Mouse (Mus musculus) myocyte (in vitro differentiated cells): Measurements from ENCODE around the gene Cdca5. TPM values are rescaled to one million over a fixed set of nuclear protein-coding genes. Genes with fewer than 3 reads are reported as not detected.

Experiments used
- H3K27me3 ChIP-seq: one replicate; pipeline ENCODE4 v1.6.1; 2011; ENCODE audit not compliant: control insufficient read depth, insufficient read depth, insufficient read length
- H3K36me3 ChIP-seq: one replicate; pipeline ENCODE4 v1.6.1; 2011; ENCODE audit not compliant: control insufficient read depth, insufficient read depth
- H3K4me2 ChIP-seq: one replicate; pipeline ENCODE4 v1.6.1; 2011; ENCODE audit warnings: low read depth, control low read depth
- H3K4me3 ChIP-seq: one replicate; pipeline ENCODE4 v1.5.1; 2011; ENCODE audit warnings: mild to moderate bottlenecking, control low read depth, moderate library complexity
- H3K79me2 ChIP-seq: one replicate; pipeline ENCODE4 v1.6.1; 2011; ENCODE audit not compliant: control insufficient read depth, insufficient read depth
- H3ac ChIP-seq: one replicate; pipeline ENCODE4 v1.6.1; 2011; ENCODE audit not compliant: control insufficient read depth, insufficient read length
- CEBPB ChIP-seq: IDR thresholded peaks from 2 replicates; pipeline ENCODE4 v1.6.1; 2011; ENCODE audit warnings: mild to moderate bottlenecking, moderate library complexity; ENCODE audit not compliant: poor library complexity, insufficient read depth, severe bottlenecking
- E2F4 ChIP-seq: IDR thresholded peaks from one replicate; pipeline ENCODE4 v1.6.1; 2011; ENCODE audit warnings: mild to moderate bottlenecking, control low read depth, moderate library complexity; ENCODE audit not compliant: insufficient read depth
- MAX ChIP-seq: IDR thresholded peaks from one replicate; pipeline ENCODE4 v1.6.1; 2011; ENCODE audit warnings: low read depth, mild to moderate bottlenecking, control low read depth
- MYOD1 ChIP-seq, 3 experiments: IDR thresholded peaks; one replicate each; pipeline ENCODE4 v1.6.1; 2011; ENCODE audit warnings: control low read depth in 2 of 3, low read depth in 2 of 3, mild to moderate bottlenecking in 2 of 3, moderate library complexity in 1 of 3; ENCODE audit not compliant: insufficient read length in 2 of 3, control insufficient read depth in 1 of 3
- MYOG ChIP-seq, 3 experiments: IDR thresholded peaks; one replicate each; pipeline ENCODE4 v1.6.1; 2011; ENCODE audit warnings: control low read depth in 2 of 3, low read depth in 2 of 3, mild to moderate bottlenecking in 2 of 3; ENCODE audit not compliant: insufficient read length in 2 of 3, control insufficient read depth in 1 of 3, insufficient read depth in 1 of 3
- POLR2A ChIP-seq: IDR thresholded peaks from one replicate; pipeline ENCODE4 v1.6.1; 2011; ENCODE audit warnings: low read depth, mild to moderate bottlenecking, control low read depth, moderate library complexity; ENCODE audit not compliant: insufficient read length
- POLR2AphosphoS2 ChIP-seq: IDR thresholded peaks from one replicate; pipeline ENCODE4 v1.6.1; 2011; ENCODE audit warnings: low read depth, control low read depth; ENCODE audit not compliant: insufficient read length
- REST ChIP-seq: IDR thresholded peaks from one replicate; pipeline ENCODE4 v1.6.1; 2011; ENCODE audit warnings: mild to moderate bottlenecking, control low read depth, moderate library complexity; ENCODE audit not compliant: insufficient read depth, insufficient read length
- SRF ChIP-seq: IDR thresholded peaks from one replicate; pipeline ENCODE4 v1.6.1; 2011; ENCODE audit warnings: low read depth; ENCODE audit not compliant: control insufficient read depth, insufficient read length
- TCF12 ChIP-seq: IDR thresholded peaks from one replicate; pipeline ENCODE4 v1.6.1; 2011; ENCODE audit warnings: mild to moderate bottlenecking, control low read depth; ENCODE audit not compliant: poor library complexity, insufficient read depth, severe bottlenecking
- TCF3 ChIP-seq: IDR thresholded peaks from one replicate; pipeline ENCODE4 v1.6.1; 2011; ENCODE audit warnings: low read depth, control low read depth; ENCODE audit not compliant: insufficient read length
- USF1 ChIP-seq: IDR thresholded peaks from one replicate; pipeline ENCODE4 v1.6.1; 2011; ENCODE audit warnings: low read depth, mild to moderate bottlenecking, control low read depth, moderate library complexity
- polyA plus RNA-seq: library from polyadenylated mRNA; unstranded; fragments of >200 nt; fragmentation: generic; extraction: Trizol; gene quantifications from one replicate; pipeline ENCODE4 v1.2.1, GENCODE M21; 2012; ENCODE audit warnings: missing spikeins

Cdca5 gene
- polyA plus RNA-seq, 1 experiment, result 7.7 TPM

DNA sequence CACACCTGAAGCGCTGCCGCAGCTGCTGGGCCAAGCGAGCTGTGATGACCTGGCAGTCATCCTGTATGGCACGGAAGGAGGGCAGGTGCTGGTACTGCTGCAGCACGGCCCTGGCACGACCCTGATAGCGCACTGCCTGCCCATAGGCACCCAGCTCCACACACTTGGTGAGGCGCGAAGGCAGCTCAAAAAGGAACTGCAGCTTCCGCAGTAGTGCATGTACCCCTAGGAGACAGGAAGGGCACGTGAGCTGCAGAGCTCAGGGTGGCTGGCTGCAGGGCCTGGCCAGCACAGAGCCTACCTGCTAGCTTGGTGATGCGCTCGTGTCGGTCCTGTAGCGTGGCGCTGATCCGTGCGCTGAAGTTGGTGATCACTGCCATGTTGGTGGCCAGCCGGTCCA, 13.5 kb upstream of the Cdca5 start:
- peaks cover 3% of the 10 kb centered on the region for H3K36me3 ChIP-seq
- H3K79me2 ChIP-seq, result peaks cover 14% of the 10 kb centered on the region
- H3ac ChIP-seq, result no peak overlapping the region
- no peaks in the 10 kb centered on the region for H3K27me3 ChIP-seq
- H3K4me3 ChIP-seq, result no peak overlapping the region
- no peak overlapping the region for H3K4me2 ChIP-seq
- no peak for TF ChIP-seq TCF12

DNA sequence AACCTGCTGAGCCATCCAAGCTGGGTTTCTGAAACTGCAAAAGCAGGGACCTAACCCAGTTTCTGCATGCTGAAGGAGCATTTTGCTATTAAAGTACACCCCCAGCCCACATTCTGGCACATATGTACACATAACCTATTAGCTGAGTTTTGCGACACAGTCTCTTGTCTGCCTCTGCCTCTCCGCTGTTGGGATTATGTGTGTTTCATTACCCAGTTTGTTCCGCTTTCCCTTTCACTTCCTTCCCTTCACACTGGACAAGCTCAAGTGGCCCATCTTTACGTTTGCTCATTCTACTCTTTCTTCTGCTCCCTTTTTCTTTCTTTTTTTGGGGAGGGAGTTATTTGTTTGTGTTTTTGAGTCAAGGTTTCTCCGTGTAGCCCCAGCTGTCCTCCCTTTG, 10.9 kb upstream of the Cdca5 start:
- TF ChIP-seq MYOD1 (IDR thresholded peaks at IDR 0.05; ENCODE audit: control insufficient read depth in 1 of 3, insufficient read length in 2 of 3, low read depth in 2 of 3), result no peak
- peaks cover 3% of the 10 kb centered on the region for H3K36me3 ChIP-seq

DNA sequence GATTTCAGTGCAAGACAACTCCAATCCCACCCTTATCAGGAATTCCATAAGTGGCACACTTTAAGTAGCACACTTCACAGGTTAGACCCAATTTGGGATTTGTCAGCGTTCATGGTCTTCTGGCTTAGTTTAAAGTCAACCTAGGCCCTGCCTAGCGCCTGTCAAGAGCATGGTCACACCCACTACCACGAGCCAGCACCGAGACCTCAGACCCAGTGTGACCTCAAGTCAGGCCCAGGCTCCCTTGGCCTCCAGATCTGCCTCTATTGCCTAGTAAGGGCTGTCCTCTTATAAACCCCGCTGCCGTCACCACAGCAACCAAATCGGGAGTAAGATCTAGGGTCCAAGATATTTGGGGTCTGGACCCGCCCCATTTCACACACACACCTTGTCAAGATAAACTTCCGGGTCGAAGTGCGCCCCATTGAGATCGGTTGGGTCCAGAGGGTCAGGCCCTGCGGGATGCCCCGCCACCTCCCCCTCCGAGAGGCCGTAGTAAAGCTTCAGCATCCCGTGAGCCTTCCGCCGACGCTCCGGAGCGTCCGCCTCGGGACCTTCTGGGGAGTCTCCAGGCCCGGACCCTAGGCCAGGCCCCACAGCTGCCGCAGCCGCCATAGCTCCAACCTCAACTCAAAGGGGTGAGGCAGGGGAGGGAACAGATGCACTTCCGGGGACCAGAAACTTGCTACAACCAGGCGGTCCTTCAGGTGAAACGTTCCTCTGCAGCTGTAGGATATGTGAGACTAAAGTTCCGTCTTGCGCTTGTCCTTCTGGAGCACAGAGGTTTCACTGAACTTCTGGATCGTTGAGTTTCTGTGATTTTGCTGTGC, 8.0 kb upstream of the Cdca5 start, which contains the start of gene Vps51:
Gene Vps51 (minus strand): TSS at position 668 of the 830 bp plus-strand sequence.
- peak within 1 kb of the TSS; percentile 95 for H3K4me2 ChIP-seq
- no peak for TF ChIP-seq E2F4
- TF ChIP-seq MYOG (IDR thresholded peaks at IDR 0.05; ENCODE audit: control insufficient read depth in 1 of 3, insufficient read depth in 1 of 3, insufficient read length in 2 of 3, low read depth in 2 of 3), result peak in 2 of 3 experiments; percentile 38 to 77
- no peak for TF ChIP-seq USF1
- TF ChIP-seq SRF, result peak; percentile 78
- peak; percentile 64 for TF ChIP-seq POLR2AphosphoS2
- peak; percentile 75 for TF ChIP-seq MAX
- TF ChIP-seq REST, result no peak
- TF ChIP-seq TCF3, result no peak
- TF ChIP-seq TCF12, result no peak
- peak in 2 of 3 experiments; percentile 44 to 52 for TF ChIP-seq MYOD1 (IDR thresholded peaks at IDR 0.05; ENCODE audit: control insufficient read depth in 1 of 3, insufficient read length in 2 of 3, low read depth in 2 of 3)
- 0 out of 2 replicates have a peak, but pooled peaks have one; percentile 1 for TF ChIP-seq CEBPB
- TF ChIP-seq POLR2A, result peak; percentile 55
- no peaks in the 10 kb centered on the region for H3K27me3 ChIP-seq
- peaks cover 17% of the 10 kb centered on the region for H3K79me2 ChIP-seq
- H3ac ChIP-seq, result peak within 1 kb of the TSS; percentile 17
- peak within 1 kb of the TSS; percentile 65 for H3K4me3 ChIP-seq
- peaks cover 3% of the 10 kb centered on the region for H3K36me3 ChIP-seq

More for the DNA sequence above, 10.9 kb upstream of the Cdca5 start:
- Histone ChIP-seq H3K4me3 (no peak overlapping the region), H3K4me2 (no peak overlapping the region), H3K79me2 (peaks cover 17% of the 10 kb centered on the region), H3ac (no peak overlapping the region), H3K27me3 (no peaks in the 10 kb centered on the region)

DNA sequence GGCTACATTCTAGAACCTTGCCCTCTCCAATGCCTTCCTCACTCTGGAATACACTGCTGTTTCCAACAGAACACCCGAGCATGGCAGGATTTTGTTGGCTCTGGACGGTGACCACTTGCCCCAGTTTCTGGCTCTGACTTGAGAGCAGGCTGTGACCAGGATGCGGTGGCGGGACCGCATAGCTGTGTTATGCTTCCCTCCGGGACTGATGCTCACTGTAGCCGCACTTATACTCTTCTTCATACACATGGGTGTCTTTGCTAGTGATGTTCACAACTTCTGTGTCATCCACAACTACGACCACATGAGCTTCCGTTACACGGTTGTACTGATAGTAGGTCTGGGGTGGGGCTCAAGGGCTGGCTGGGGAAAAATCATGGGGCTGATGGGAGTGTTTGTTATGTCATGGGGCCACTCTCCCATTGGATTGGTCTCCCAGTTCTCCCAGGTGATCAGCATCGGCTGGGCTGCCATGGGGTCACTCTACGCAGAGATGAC, 4.8 kb upstream of the Cdca5 start, which contains the start of gene Tmem262:
Gene Tmem262 (plus strand): TSS at position 51 of the 498 bp plus-strand sequence.
- Histone ChIP-seq H3K79me2 (peaks cover 35% of the 10 kb centered on the region), H3K27me3 (no peaks in the 10 kb centered on the region)
- TF ChIP-seq TCF12, result no peak

DNA sequence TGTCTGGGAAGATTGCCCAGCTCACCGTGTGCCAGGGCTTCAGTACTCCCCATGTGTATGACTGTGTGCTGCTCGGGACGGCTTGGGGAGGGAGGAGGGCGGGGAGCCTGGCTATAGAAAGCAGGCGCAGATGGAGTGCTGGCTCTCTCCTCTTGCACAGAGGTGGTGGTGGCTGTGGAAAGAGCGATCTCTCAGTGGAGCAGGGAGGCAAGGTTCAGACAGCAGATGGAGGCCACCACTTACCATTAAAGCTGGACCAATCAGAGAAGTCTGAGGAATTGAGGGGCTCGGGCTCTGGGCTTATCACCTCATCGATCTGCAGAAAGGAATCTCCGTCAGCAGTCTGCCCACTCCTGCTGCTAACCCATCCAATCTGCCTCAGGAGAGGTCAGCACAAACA, 2.6 kb upstream of the Cdca5 start, which contains the start of gene Gm28374:
Gene Gm28374 (minus strand): TSS at position 101 of the 400 bp plus-strand sequence.
- no peak within 1 kb of the TSS for H3ac ChIP-seq
- peaks cover 37% of the 10 kb centered on the region for H3K79me2 ChIP-seq
- no peak within 1 kb of the TSS for H3K4me3 ChIP-seq
- no peak within 1 kb of the TSS for H3K4me2 ChIP-seq
- TF ChIP-seq E2F4, result no peak
- no peak for TF ChIP-seq USF1
- no peak for TF ChIP-seq POLR2AphosphoS2
- no peak for TF ChIP-seq POLR2A
- TF ChIP-seq TCF12, result no peak
- TF ChIP-seq MYOG (IDR thresholded peaks at IDR 0.05; ENCODE audit: control insufficient read depth in 1 of 3, insufficient read depth in 1 of 3, insufficient read length in 2 of 3, low read depth in 2 of 3), result no peak
- TF ChIP-seq SRF, result no peak
- TF ChIP-seq MYOD1 (IDR thresholded peaks at IDR 0.05; ENCODE audit: control insufficient read depth in 1 of 3, insufficient read length in 2 of 3, low read depth in 2 of 3), result no peak
- no peak for TF ChIP-seq CEBPB
- TF ChIP-seq REST, result no peak
- no peak for TF ChIP-seq MAX
- TF ChIP-seq TCF3, result no peak
- H3K36me3 ChIP-seq, result no peaks in the 10 kb centered on the region
- H3K27me3 ChIP-seq, result no peaks in the 10 kb centered on the region

More for the DNA sequence above, 4.8 kb upstream of the Cdca5 start, which contains the start of gene Tmem262:
- no peaks in the 10 kb centered on the region for H3K36me3 ChIP-seq
- H3K4me2 ChIP-seq, result no peak within 1 kb of the TSS
- H3ac ChIP-seq, result no peak within 1 kb of the TSS
- no peak within 1 kb of the TSS for H3K4me3 ChIP-seq
